Mouse (Mus musculus): ENCODE measurements around the gene Slc30a4. TPM values are rescaled to one million over a fixed set of nuclear protein-coding genes. Genes with fewer than 3 reads are reported as not detected.

Gene Slc30a4
- polyA plus RNA-seq, 1 experiment from 2014 or later, result 12.7 TPM

DNA sequence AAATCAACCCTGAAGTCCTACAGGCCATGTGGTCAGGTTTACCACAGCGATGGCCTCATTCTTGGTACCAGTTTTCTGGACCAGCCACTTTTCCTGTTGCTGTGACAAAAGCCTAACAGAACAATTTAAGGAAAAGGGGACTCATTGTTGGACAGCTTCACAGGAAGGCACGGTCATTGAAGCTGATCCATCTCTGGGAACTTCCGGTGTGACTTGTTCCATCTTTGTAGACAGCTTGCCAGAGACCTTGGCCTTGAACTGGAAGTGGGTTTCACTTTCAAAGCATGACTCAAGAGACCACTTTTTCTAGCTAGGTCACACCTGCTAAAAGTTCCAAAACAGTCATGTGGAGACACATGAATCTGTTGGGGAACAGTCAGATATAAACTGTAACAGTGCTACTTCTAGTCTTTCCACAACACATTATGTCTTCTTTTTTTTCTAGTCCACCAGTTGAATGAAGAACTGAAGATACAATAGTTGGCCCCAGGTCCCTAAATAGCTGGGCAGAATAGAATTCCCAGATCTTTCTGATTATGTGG is 13.9 kb upstream of the Slc30a4 start:
- Histone ChIP-seq H3K4me3 (ENCODE audit: low read length) (no peak overlapping the region), H3K9me3 (ENCODE audit: control insufficient read depth, low read length) (no peaks in the 10 kb centered on the region), H3K27me3 (ENCODE audit: control insufficient read depth, insufficient read depth, low read length) (no peaks in the 10 kb centered on the region), H3K27ac (ENCODE audit: low read depth, low read length) (no peak overlapping the region), H3K36me3 (ENCODE audit: control insufficient read depth, insufficient read depth, low read length) (no peaks in the 10 kb centered on the region), H3K4me1 (ENCODE audit: control insufficient read depth, insufficient read depth, low read length) (no peaks in the 10 kb centered on the region), H3K4me2 (replicated peaks; ENCODE audit: low read depth, low read length) (no peak overlapping the region), H3K9ac (ENCODE audit: low read depth, low read length) (no peak overlapping the region)
- no peak for ATAC-seq (ENCODE audit: low FRiP score, low TSS enrichment)
- WGBS, result 83% methylated on average over 3 of the region's 3 CpGs

DNA sequence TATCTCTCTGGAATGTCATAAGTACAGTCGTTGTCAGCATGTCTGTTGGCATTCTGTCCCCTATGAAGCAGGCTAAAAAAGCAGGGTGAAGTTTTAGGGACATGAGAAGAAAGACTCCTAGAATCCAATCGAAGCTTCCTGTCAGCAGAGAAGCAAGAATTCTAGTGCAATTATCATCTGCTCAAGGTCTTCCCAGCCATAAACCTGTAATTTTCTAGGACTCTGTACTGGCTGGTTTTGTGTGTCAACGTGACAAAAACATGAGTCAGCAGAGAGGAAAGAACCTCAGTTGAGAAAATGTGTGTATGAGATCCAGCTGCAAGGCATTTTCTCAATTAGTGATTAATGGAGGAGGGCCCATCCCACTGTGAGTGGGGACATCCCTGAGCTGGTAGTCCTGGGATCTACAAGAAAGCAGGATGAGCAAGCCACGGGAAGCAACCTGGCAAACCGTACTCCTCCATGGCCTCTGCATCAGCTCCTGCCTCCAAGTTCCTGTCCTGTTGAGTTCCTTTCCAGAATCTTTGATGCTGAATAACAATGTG is 12.8 kb upstream of the Slc30a4 start:
- no peak overlapping the region for H3K27ac ChIP-seq (ENCODE audit: low read depth, low read length)
- no peaks in the 10 kb centered on the region for H3K9me3 ChIP-seq (ENCODE audit: control insufficient read depth, low read length)
- H3K9ac ChIP-seq (ENCODE audit: low read depth, low read length), result no peak overlapping the region
- H3K4me2 ChIP-seq (replicated peaks; ENCODE audit: low read depth, low read length), result no peak overlapping the region
- H3K4me1 ChIP-seq (ENCODE audit: control insufficient read depth, insufficient read depth, low read length), result no peaks in the 10 kb centered on the region
- H3K36me3 ChIP-seq (ENCODE audit: control insufficient read depth, insufficient read depth, low read length), result no peaks in the 10 kb centered on the region
- WGBS, result 67% methylated on average over 5 of the region's 5 CpGs
- no peaks in the 10 kb centered on the region for H3K27me3 ChIP-seq (ENCODE audit: control insufficient read depth, insufficient read depth, low read length)
- H3K4me3 ChIP-seq (ENCODE audit: low read length), result no peak overlapping the region
- ATAC-seq (ENCODE audit: low FRiP score, low TSS enrichment), result no peak

DNA sequence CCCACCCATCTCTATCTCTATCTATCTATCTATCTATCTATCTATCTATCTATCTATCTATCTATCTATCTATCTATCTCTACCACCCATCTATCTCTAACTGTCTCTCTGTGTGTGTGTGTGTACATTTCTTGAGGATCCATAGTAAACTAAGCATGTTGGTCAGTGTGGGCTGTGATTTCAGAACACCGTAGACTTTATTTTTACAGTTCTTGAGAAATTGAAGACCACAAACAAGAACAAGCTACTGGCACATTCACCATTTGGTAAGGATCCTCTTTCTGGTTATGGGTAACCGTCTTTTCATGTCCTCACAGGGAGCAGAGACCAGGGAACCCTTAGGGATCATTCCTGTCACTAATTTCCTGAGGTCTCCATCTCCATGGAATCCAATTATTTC is 10.4 kb upstream of the Slc30a4 start:
- no peaks in the 10 kb centered on the region for H3K27me3 ChIP-seq (ENCODE audit: control insufficient read depth, insufficient read depth, low read length)
- 88% methylated on average over 2 of the region's 2 CpGs for WGBS
- no peaks in the 10 kb centered on the region for H3K9me3 ChIP-seq (ENCODE audit: control insufficient read depth, low read length)

DNA sequence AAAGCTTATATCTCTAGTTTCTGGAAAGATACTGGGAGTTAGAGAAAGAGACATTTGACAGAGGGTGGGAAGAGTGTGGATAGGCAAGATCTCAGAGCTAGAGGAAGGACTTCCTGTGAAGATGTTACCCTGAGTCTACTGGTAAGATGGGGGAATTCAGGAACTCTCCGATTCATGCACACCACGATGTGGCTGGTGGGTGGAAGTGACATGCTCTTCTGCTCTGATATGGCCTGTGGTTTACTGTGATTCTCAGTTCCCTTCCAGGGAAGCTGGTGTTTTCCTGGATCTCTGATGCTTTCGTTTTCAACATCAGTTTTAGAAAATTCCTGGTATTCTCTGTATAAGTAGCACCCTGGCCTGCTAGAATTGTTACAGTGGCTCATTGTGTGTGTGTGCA is 9.4 kb upstream of the Slc30a4 start:
- 81% methylated on average over 3 of the region's 3 CpGs for WGBS
- no peaks in the 10 kb centered on the region for H3K4me1 ChIP-seq (ENCODE audit: control insufficient read depth, insufficient read depth, low read length)
- no peak overlapping the region for H3K9ac ChIP-seq (ENCODE audit: low read depth, low read length)
- no peak overlapping the region for H3K4me2 ChIP-seq (replicated peaks; ENCODE audit: low read depth, low read length)
- no peak overlapping the region for H3K27ac ChIP-seq (ENCODE audit: low read depth, low read length)
- H3K36me3 ChIP-seq (ENCODE audit: control insufficient read depth, insufficient read depth, low read length), result no peaks in the 10 kb centered on the region
- no peak for ATAC-seq (ENCODE audit: low FRiP score, low TSS enrichment)
- no peaks in the 10 kb centered on the region for H3K27me3 ChIP-seq (ENCODE audit: control insufficient read depth, insufficient read depth, low read length)
- H3K9me3 ChIP-seq (ENCODE audit: control insufficient read depth, low read length), result no peaks in the 10 kb centered on the region
- H3K4me3 ChIP-seq (ENCODE audit: low read length), result no peak overlapping the region

More for the DNA sequence above, 10.4 kb upstream of the Slc30a4 start:
- no peak for ATAC-seq (ENCODE audit: low FRiP score, low TSS enrichment)
- Histone ChIP-seq H3K36me3 (ENCODE audit: control insufficient read depth, insufficient read depth, low read length) (no peaks in the 10 kb centered on the region), H3K4me3 (ENCODE audit: low read length) (no peak overlapping the region), H3K27ac (ENCODE audit: low read depth, low read length) (no peak overlapping the region), H3K4me2 (replicated peaks; ENCODE audit: low read depth, low read length) (no peak overlapping the region), H3K9ac (ENCODE audit: low read depth, low read length) (no peak overlapping the region), H3K4me1 (ENCODE audit: control insufficient read depth, insufficient read depth, low read length) (no peaks in the 10 kb centered on the region)

GRCm38 (mm10) chr2:122709156-122709555 is 6.7 kb upstream of the Slc30a4 start:
- Histone ChIP-seq H3K9ac (ENCODE audit: low read depth, low read length) (no peak overlapping the region), H3K27me3 (ENCODE audit: control insufficient read depth, insufficient read depth, low read length) (no peaks in the 10 kb centered on the region), H3K4me1 (ENCODE audit: control insufficient read depth, insufficient read depth, low read length) (no peaks in the 10 kb centered on the region), H3K4me3 (ENCODE audit: low read length) (no peak overlapping the region), H3K9me3 (ENCODE audit: control insufficient read depth, low read length) (no peaks in the 10 kb centered on the region), H3K27ac (ENCODE audit: low read depth, low read length) (no peak overlapping the region), H3K4me2 (replicated peaks; ENCODE audit: low read depth, low read length) (no peak overlapping the region), H3K36me3 (ENCODE audit: control insufficient read depth, insufficient read depth, low read length) (no peaks in the 10 kb centered on the region)
- 63% methylated on average over 1 of the region's 1 CpGs for WGBS
- no peak for ATAC-seq (ENCODE audit: low FRiP score, low TSS enrichment)

- no peak overlapping the region for H3K27ac ChIP-seq (ENCODE audit: low read depth, low read length)
- no peak for ATAC-seq (ENCODE audit: low FRiP score, low TSS enrichment)
- H3K4me2 ChIP-seq (replicated peaks; ENCODE audit: low read depth, low read length), result no peak overlapping the region
Measured at GRCm38 (mm10) chr2:122708080-122708479, 5.6 kb upstream of the Slc30a4 start.

GRCm38 (mm10) chr2:122704572-122704971 is 2.1 kb upstream of the Slc30a4 start:
- Histone ChIP-seq H3K36me3 (ENCODE audit: control insufficient read depth, insufficient read depth, low read length) (no peaks in the 10 kb centered on the region), H3K9ac (ENCODE audit: low read depth, low read length) (no peak overlapping the region), H3K9me3 (ENCODE audit: control insufficient read depth, low read length) (no peaks in the 10 kb centered on the region), H3K27me3 (ENCODE audit: control insufficient read depth, insufficient read depth, low read length) (no peaks in the 10 kb centered on the region), H3K4me1 (ENCODE audit: control insufficient read depth, insufficient read depth, low read length) (peaks cover 8% of the 10 kb centered on the region; the same call in 1 of the 2 replicates), H3K4me3 (ENCODE audit: low read length) (no peak overlapping the region), H3K4me2 (replicated peaks; ENCODE audit: low read depth, low read length) (no peak overlapping the region), H3K27ac (ENCODE audit: low read depth, low read length) (no peak overlapping the region)
- no peak for ATAC-seq (ENCODE audit: low FRiP score, low TSS enrichment)
- WGBS, result 85% methylated on average over 2 of the region's 2 CpGs

More at GRCm38 (mm10) chr2:122708080-122708479, 5.6 kb upstream of the Slc30a4 start:
- no peak overlapping the region for H3K9ac ChIP-seq (ENCODE audit: low read depth, low read length)
- no peaks in the 10 kb centered on the region for H3K9me3 ChIP-seq (ENCODE audit: control insufficient read depth, low read length)
- 70% methylated on average over 3 of the region's 3 CpGs for WGBS
- H3K4me1 ChIP-seq (ENCODE audit: control insufficient read depth, insufficient read depth, low read length), result no peaks in the 10 kb centered on the region
- no peaks in the 10 kb centered on the region for H3K27me3 ChIP-seq (ENCODE audit: control insufficient read depth, insufficient read depth, low read length)
- no peaks in the 10 kb centered on the region for H3K36me3 ChIP-seq (ENCODE audit: control insufficient read depth, insufficient read depth, low read length)
- no peak overlapping the region for H3K4me3 ChIP-seq (ENCODE audit: low read length)

GRCm38 (mm10) chr2:122701871-122702180 is 637 bp downstream of the Slc30a4 start:
- H3K9ac ChIP-seq (ENCODE audit: low read depth, low read length), result peak overlapping the region; percentile 76
- under 1% methylated on average over 15 of the region's 15 CpGs for WGBS

DNA sequence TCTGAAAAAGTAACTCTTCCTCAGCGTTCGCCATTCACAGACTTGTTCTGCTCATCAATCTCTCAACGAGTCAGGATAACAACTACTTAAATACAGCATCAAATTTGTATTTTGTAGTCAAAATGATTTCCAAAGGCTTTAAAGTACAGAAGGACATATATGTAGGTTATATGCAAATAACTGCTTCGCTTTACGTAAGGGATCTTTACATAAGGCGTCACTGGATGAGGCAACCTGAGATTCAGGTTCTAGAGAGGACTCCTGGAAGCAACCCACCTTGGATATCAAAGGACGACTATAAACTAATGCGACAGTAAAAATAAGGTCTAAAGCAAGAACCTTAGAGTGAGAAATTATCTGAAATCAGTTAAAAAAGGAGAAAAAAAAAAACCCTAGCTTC is 1.5 kb downstream of the Slc30a4 start:
- no peak for ATAC-seq (ENCODE audit: low FRiP score, low TSS enrichment)
- 67% methylated on average over 8 of the region's 8 CpGs for WGBS
- Histone ChIP-seq H3K9ac (ENCODE audit: low read depth, low read length) (no peak overlapping the region), H3K4me1 (ENCODE audit: control insufficient read depth, insufficient read depth, low read length) (peaks cover 8% of the 10 kb centered on the region; the same call in 1 of the 2 replicates), H3K27me3 (ENCODE audit: control insufficient read depth, insufficient read depth, low read length) (no peaks in the 10 kb centered on the region), H3K4me2 (replicated peaks; ENCODE audit: low read depth, low read length) (peak overlapping the region; percentile 60), H3K27ac (ENCODE audit: low read depth, low read length) (no peak overlapping the region), H3K4me3 (ENCODE audit: low read length) (peak overlapping the region; percentile 71), H3K9me3 (ENCODE audit: control insufficient read depth, low read length) (no peaks in the 10 kb centered on the region), H3K36me3 (ENCODE audit: control insufficient read depth, insufficient read depth, low read length) (no peaks in the 10 kb centered on the region)

More at GRCm38 (mm10) chr2:122701871-122702180, 637 bp downstream of the Slc30a4 start:
- ATAC-seq (ENCODE audit: low FRiP score, low TSS enrichment), result no peak
- H3K4me3 ChIP-seq (ENCODE audit: low read length), result peak overlapping the region; percentile 71
- no peak overlapping the region for H3K27ac ChIP-seq (ENCODE audit: low read depth, low read length)
- no peaks in the 10 kb centered on the region for H3K36me3 ChIP-seq (ENCODE audit: control insufficient read depth, insufficient read depth, low read length)
- no peaks in the 10 kb centered on the region for H3K9me3 ChIP-seq (ENCODE audit: control insufficient read depth, low read length)
- H3K27me3 ChIP-seq (ENCODE audit: control insufficient read depth, insufficient read depth, low read length), result no peaks in the 10 kb centered on the region
- H3K4me2 ChIP-seq (replicated peaks; ENCODE audit: low read depth, low read length), result peak overlapping the region; percentile 60
- H3K4me1 ChIP-seq (ENCODE audit: control insufficient read depth, insufficient read depth, low read length), result peaks cover 8% of the 10 kb centered on the region; the same call in 1 of the 2 replicates

Data from kidney, embryonic 14.5 days (tissue).